Mouse (Mus musculus) neural tube, embryonic 11.5 days (tissue): ENCODE results near the gene Ugt1a8. TPM values are rescaled to one million over a fixed set of nuclear protein-coding genes. Genes with fewer than 3 reads are reported as not detected.

Source experiments
- ATAC-seq: fragments of 200-750 bp; cut with Nextera tagmentation; 2 replicates; pipeline ENCODE4 v1.8.0; 2017; ENCODE audit warnings: moderate number of reproducible peaks, mild to moderate bottlenecking, moderate TSS enrichment, moderate library complexity; ENCODE audit not compliant: insufficient read depth, low FRiP score, low TSS enrichment
- DNase-seq: peaks from one replicate; pipeline ENCODE4 v3.0.0-alpha.2; 2015; ENCODE audit warnings: low spot score
- H3K27ac ChIP-seq: fragments of 300-500 bp; sonication (generic); 2 replicates; pipeline ENCODE4 v1.5.1; 2014; ENCODE audit warnings: low read depth, mild to moderate bottlenecking, low read length
- H3K27me3 ChIP-seq: fragments of 300-500 bp; sonication (generic); 2 replicates; pipeline ENCODE4 v1.6.1; 2014; ENCODE audit warnings: mild to moderate bottlenecking, low read length, mixed read lengths; ENCODE audit not compliant: control insufficient read depth, insufficient read depth
- H3K36me3 ChIP-seq: fragments of 300-500 bp; sonication (generic); 2 replicates; pipeline ENCODE4 v1.6.1; 2014; ENCODE audit warnings: mild to moderate bottlenecking, low read length, moderate library complexity, mixed read lengths; ENCODE audit not compliant: control insufficient read depth, insufficient read depth
- H3K4me1 ChIP-seq: fragments of 300-500 bp; sonication (generic); 2 replicates; pipeline ENCODE4 v1.6.1; 2014; ENCODE audit warnings: low read length, mixed read lengths; ENCODE audit not compliant: control insufficient read depth, insufficient read depth
- H3K4me2 ChIP-seq: fragments of 300-500 bp; sonication (generic); 2 replicates; pipeline ENCODE4 v1.6.1; 2014; ENCODE audit warnings: low read depth, mild to moderate bottlenecking, moderate library complexity
- H3K4me3 ChIP-seq: fragments of 300-500 bp; sonication (generic); 2 replicates; pipeline ENCODE4 v1.5.1; 2014; ENCODE audit warnings: low read depth, low read length
- H3K9ac ChIP-seq: fragments of 300-500 bp; sonication (generic); 2 replicates; pipeline ENCODE4 v1.6.1; 2014; ENCODE audit warnings: mild to moderate bottlenecking, low read length
- H3K9me3 ChIP-seq: fragments of 300-500 bp; sonication (generic); 2 replicates; pipeline ENCODE4 v1.6.1; 2016; ENCODE audit warnings: low read length; ENCODE audit not compliant: control insufficient read depth
- WGBS: fragments of 180-500 bp; shearing (Covaris S2); extraction: QIAGEN DNeasy Blood & Tissue Kit; methylation state at CpG from one replicate; pipeline ENCODE4 v1.1.7; 2014; 5-methylcytosine and 5-hydroxymethylcytosine counted together
- polyA plus RNA-seq: library from polyadenylated mRNA; unstranded; fragments of >200 nt; fragmentation: Nextera tagmentation; extraction: Ambion mirVana; gene quantifications from 2 replicates; pipeline ENCODE4 v1.2.1, GENCODE M21; 2014

Ugt1a8 gene
- polyA plus RNA-seq, 1 experiment from 2014 or later: not detected

DNA sequence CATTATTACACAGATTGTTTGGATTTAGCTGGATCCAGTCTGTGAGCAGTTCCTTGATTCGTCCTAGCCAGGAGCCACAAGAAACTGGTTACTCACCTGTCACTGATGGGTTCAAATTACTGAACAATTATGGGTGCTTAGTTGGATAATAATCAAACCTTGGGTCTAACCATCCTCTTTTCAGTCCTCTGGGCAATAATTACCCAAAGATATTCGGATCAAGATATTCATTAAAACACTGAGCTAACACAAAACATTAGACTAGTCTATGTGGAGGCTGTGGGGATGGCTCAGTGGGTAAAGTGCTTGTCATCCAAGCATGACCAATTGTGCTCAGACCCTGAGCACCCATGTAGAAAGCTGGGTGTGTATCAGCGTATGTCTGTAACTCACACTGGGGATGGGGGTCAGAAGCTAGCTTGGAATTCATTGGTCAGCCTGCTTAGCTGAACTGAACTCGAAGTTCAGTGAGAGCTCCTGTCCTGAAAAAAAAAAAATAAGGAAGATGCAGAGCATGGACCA is 148.3 kb downstream of the Ugt1a8 start:
- 67% methylated on average over 4 of the region's 4 CpGs for WGBS
- Histone ChIP-seq H3K9ac (no peak overlapping the region), H3K4me3 (no peak overlapping the region), H3K4me2 (no peak overlapping the region), H3K36me3 (0 out of 2 replicates have a peak, but pooled peaks cover 2% of the 10 kb centered on the region), H3K27me3 (no peaks in the 10 kb centered on the region), H3K4me1 (no peaks in the 10 kb centered on the region), H3K9me3 (peaks cover 96% of the 10 kb centered on the region), H3K27ac (no peak overlapping the region)
- DNase-seq (no peak), ATAC-seq (no peak)

DNA sequence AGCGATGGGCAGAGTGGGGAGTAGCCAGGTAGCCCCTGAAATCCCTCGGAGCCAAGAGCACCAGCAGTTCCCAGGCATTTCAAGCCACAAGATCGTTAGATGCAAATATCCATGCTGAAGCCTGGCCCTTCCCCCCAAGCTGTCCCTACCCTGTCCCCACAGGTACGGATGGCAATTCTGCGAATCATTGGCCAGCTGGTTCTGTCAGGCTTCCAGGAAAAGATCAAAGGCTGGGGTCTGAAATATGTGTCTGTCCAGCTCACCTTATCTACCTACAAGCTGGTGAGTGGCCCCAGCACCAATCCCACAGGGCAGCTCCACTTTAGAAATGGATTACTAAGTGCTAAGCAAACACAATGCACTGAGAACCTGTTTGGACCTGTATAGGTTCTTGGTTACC is 149.7 kb downstream of the Ugt1a8 start:
- no peak overlapping the region for H3K4me3 ChIP-seq
- no peak for DNase-seq
- H3K4me1 ChIP-seq: no peaks in the 10 kb centered on the region
- ATAC-seq: no peak
- no peak overlapping the region for H3K4me2 ChIP-seq
- H3K36me3 ChIP-seq: 0 out of 2 replicates have a peak, but pooled peaks cover 2% of the 10 kb centered on the region
- WGBS: 82% methylated on average over 5 of the region's 5 CpGs
- H3K27ac ChIP-seq: no peak overlapping the region
- H3K27me3 ChIP-seq: no peaks in the 10 kb centered on the region
- peaks cover 94% of the 10 kb centered on the region for H3K9me3 ChIP-seq
- H3K9ac ChIP-seq: no peak overlapping the region

DNA sequence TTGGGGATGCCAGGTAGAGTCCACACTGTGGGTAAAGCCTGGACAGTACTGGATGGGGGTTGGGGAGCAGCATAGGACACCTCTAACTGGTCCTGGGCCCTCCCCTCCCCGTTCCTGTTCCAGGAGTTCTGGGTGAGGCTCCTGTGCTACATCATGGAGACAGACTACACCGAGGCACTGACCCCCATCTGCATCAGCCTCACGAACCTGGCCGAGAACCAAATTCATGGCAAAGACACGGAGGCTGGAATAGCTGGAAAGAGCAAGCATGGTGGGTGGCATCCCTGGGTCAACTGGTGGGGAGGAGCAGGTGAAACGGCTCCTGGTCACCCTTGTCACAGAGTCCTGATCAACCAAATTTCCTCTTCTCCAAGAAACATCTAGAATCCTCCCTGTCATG is 151.2 kb downstream of the Ugt1a8 start:
- 0 out of 2 replicates have a peak, but pooled peaks cover 2% of the 10 kb centered on the region for H3K36me3 ChIP-seq
- 81% methylated on average over 6 of the region's 6 CpGs for WGBS
- H3K9ac ChIP-seq: no peak overlapping the region
- H3K4me2 ChIP-seq: no peak overlapping the region
- DNase-seq: no peak
- H3K9me3 ChIP-seq: peaks cover 94% of the 10 kb centered on the region
- no peaks in the 10 kb centered on the region for H3K4me1 ChIP-seq
- no peak for ATAC-seq
- H3K4me3 ChIP-seq: no peak overlapping the region
- no peak overlapping the region for H3K27ac ChIP-seq
- H3K27me3 ChIP-seq: no peaks in the 10 kb centered on the region

DNA sequence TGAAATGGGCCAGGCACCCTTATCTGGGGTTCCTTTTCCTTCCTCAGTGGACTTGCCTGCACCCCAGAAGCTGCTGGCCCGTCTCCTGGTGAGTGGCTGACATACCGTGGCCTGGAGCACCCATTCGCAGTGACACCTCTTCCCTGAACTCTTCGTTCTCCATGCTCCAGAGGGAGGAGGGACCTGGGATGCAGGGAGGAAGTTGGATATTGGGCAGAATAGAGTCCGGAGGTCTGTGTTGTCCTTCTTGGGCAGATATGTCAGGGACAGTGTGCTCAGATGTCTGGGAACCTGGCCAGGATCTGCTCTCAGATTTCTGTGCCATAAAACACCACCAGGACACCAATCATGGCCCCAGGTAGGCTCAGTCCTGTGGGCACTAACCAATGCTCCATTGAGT is 152.5 kb downstream of the Ugt1a8 start:
- ATAC-seq: no peak
- H3K4me2 ChIP-seq: no peak overlapping the region

GRCm38 (mm10) chr1:88240579-88240978 is 153.0 kb downstream of the Ugt1a8 start:
- Histone ChIP-seq H3K27ac (no peak overlapping the region), H3K4me2 (no peak overlapping the region), H3K9ac (no peak overlapping the region), H3K27me3 (no peaks in the 10 kb centered on the region), H3K4me3 (no peak overlapping the region), H3K4me1 (no peaks in the 10 kb centered on the region), H3K9me3 (peaks cover 93% of the 10 kb centered on the region), H3K36me3 (0 out of 2 replicates have a peak, but pooled peaks cover 4% of the 10 kb centered on the region)
- no peak for ATAC-seq
- no peak for DNase-seq
- 75% methylated on average over 4 of the region's 4 CpGs for WGBS

More for the DNA sequence above, 152.5 kb downstream of the Ugt1a8 start:
- no peaks in the 10 kb centered on the region for H3K4me1 ChIP-seq
- H3K4me3 ChIP-seq: no peak overlapping the region
- no peaks in the 10 kb centered on the region for H3K27me3 ChIP-seq
- WGBS: 70% methylated on average over 5 of the region's 5 CpGs
- no peak overlapping the region for H3K27ac ChIP-seq
- no peak overlapping the region for H3K9ac ChIP-seq
- peaks cover 93% of the 10 kb centered on the region for H3K9me3 ChIP-seq
- DNase-seq: no peak
- H3K36me3 ChIP-seq: 0 out of 2 replicates have a peak, but pooled peaks cover 4% of the 10 kb centered on the region

GRCm38 (mm10) chr1:88243861-88244260 is 156.2 kb downstream of the Ugt1a8 start:
- DNase-seq: no peak
- 65% methylated on average over 5 of the region's 5 CpGs for WGBS
- H3K9ac ChIP-seq: no peak overlapping the region
- H3K4me2 ChIP-seq: no peak overlapping the region
- no peaks in the 10 kb centered on the region for H3K27me3 ChIP-seq
- H3K4me1 ChIP-seq: no peaks in the 10 kb centered on the region
- peaks cover 97% of the 10 kb centered on the region for H3K9me3 ChIP-seq
- H3K27ac ChIP-seq: no peak overlapping the region
- no peak overlapping the region for H3K4me3 ChIP-seq
- 0 out of 2 replicates have a peak, but pooled peaks cover 3% of the 10 kb centered on the region for H3K36me3 ChIP-seq
- no peak for ATAC-seq

- Histone ChIP-seq H3K9me3 (peaks cover 97% of the 10 kb centered on the region), H3K27me3 (no peaks in the 10 kb centered on the region), H3K27ac (no peak overlapping the region), H3K9ac (no peak overlapping the region), H3K4me3 (no peak overlapping the region), H3K36me3 (0 out of 2 replicates have a peak, but pooled peaks cover 2% of the 10 kb centered on the region), H3K4me2 (no peak overlapping the region), H3K4me1 (no peaks in the 10 kb centered on the region)
- WGBS: 78% methylated on average over 6 of the region's 6 CpGs
- ATAC-seq (no peak), DNase-seq (no peak)
Measured at GRCm38 (mm10) chr1:88245881-88246280, 158.3 kb downstream of the Ugt1a8 start.

DNA sequence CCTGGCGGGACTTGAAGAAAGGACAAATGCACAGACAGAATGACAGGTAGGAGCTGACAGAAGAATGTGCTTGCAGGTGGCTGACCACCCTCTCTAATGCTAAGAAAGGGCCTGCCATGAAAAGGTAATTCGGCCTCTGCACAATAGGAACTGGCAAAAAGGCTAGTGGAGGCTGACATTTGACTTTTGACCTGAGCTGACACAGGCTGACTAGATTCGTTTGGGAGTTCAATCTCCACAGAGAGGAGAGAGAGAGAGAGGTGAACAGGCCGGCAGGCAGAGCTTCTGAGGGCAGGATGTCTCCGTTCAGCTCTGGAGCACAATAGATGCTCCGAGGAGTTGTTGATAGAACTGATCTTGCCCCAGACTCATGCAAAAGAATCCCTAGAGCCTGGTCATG is 158.8 kb downstream of the Ugt1a8 start:
- WGBS: 48% methylated on average over 6 of the region's 6 CpGs
- H3K4me1 ChIP-seq: no peaks in the 10 kb centered on the region

GRCm38 (mm10) chr1:88247660-88248059 is 160.0 kb downstream of the Ugt1a8 start:
- Histone ChIP-seq H3K4me2 (no peak overlapping the region), H3K9me3 (peaks cover 96% of the 10 kb centered on the region), H3K27ac (no peak overlapping the region), H3K36me3 (0 out of 2 replicates have a peak, but pooled peaks cover 2% of the 10 kb centered on the region), H3K27me3 (no peaks in the 10 kb centered on the region), H3K4me3 (no peak overlapping the region), H3K9ac (no peak overlapping the region), H3K4me1 (no peaks in the 10 kb centered on the region)
- WGBS: 56% methylated on average over 2 of the region's 2 CpGs
- ATAC-seq (no peak), DNase-seq (no peak)

More for the DNA sequence above, 158.8 kb downstream of the Ugt1a8 start:
- DNase-seq (no peak), ATAC-seq (no peak)
- H3K27ac ChIP-seq: no peak overlapping the region
- H3K4me3 ChIP-seq: no peak overlapping the region
- H3K36me3 ChIP-seq: 0 out of 2 replicates have a peak, but pooled peaks cover 2% of the 10 kb centered on the region
- no peak overlapping the region for H3K4me2 ChIP-seq
- peaks cover 97% of the 10 kb centered on the region for H3K9me3 ChIP-seq
- no peaks in the 10 kb centered on the region for H3K27me3 ChIP-seq
- H3K9ac ChIP-seq: no peak overlapping the region
